In genomic region chr7:139299424-139299823, GRCm38 (mm10) we compare ENCODE assay signal across 9 mouse cellular contexts. TPM values are rescaled to one million over a fixed set of nuclear protein-coding genes. Genes with fewer than 3 reads are reported as not detected.
DNase-seq lines count a peak whose midpoint lies in the region; ATAC-seq and TF ChIP-seq lines count a peak whose summit lies in the region.
"Had no signal": no experiment of that assay in that cellular context is flagged by ENCODE, and none has a peak within 500 bp of the region (broad histone marks: within the 10 kb centered on the region; RNA-seq: fewer than 3 reads in every experiment).

No protein-coding gene starts in this region.

- 14% methylated on average over 8 of the region's 8 CpGs for WGBS in forebrain, embryonic 16.5 days
- 21% methylated on average over 8 of the region's 8 CpGs for WGBS in hindbrain, embryonic 16.5 days

- H3K4me1 ChIP-seq in MEL (ENCODE audit: control insufficient read depth in 1 of 2, insufficient read depth in 2 of 2, low read length in 2 of 2), result peaks cover 2 to 18% of the 10 kb centered on the region in 2 experiments; a peak in 3 of 4 replicates
- H3K4me1 ChIP-seq in forebrain, embryonic 16.5 days (replicated peaks; ENCODE audit: control insufficient read depth, insufficient read depth, low read length), result 0 out of 2 replicates have a peak, but pooled peaks cover 2% of the 10 kb centered on the region
- H3K4me1 ChIP-seq in hindbrain, embryonic 16.5 days (ENCODE audit: control insufficient read depth, insufficient read depth, low read depth, low read length), result no peaks in the 10 kb centered on the region

- H3K4me2 ChIP-seq in forebrain, embryonic 16.5 days (ENCODE audit: low read length), result no peak overlapping the region
- no peak overlapping the region for H3K4me2 ChIP-seq in hindbrain, embryonic 16.5 days (ENCODE audit: low read length)

- TF ChIP-seq CTCF in MEL (IDR thresholded peaks at IDR 0.05 in 2 of 3, conservative IDR thresholded peaks at IDR 0.05 in 1 of 3; ENCODE audit: control insufficient read depth in 1 of 3, insufficient read depth in 1 of 3, low read depth in 2 of 3, low read length in 3 of 3, poor library complexity in 1 of 3, severe bottlenecking in 1 of 3), result peak; percentile 90 to 98 (median 96)
- peak; percentile 98 for TF ChIP-seq CTCF in brain, embryonic 14.5 days (IDR thresholded peaks at IDR 0.05; ENCODE audit: borderline replicate concordance, extremely low read depth, insufficient read depth, insufficient read length)

- peak; percentile 64 for DNase-seq in MEL (ENCODE audit: low read depth, low spot score)
- peak; percentile 74 for DNase-seq in brain, embryonic 14.5 days (ENCODE audit: low read depth)
- DNase-seq in layer of hippocampus, postnatal 36 days, result peak; percentile 79 to 85
- peak; percentile 99 for DNase-seq in right cerebral cortex, postnatal 4 days
- DNase-seq in urinary bladder, postnatal 4 days (ENCODE audit: low spot score in 2 of 2), result peak; percentile 82 to 93

- no peak for TF ChIP-seq EP300 in MEL (IDR thresholded peaks at IDR 0.05; ENCODE audit: low read depth in 1 of 2, low read length in 2 of 2)

- no peak overlapping the region for H3K9ac ChIP-seq in MEL (ENCODE audit: control insufficient read depth, low read depth, low read length, poor library complexity, severe bottlenecking)
- no peak overlapping the region for H3K9ac ChIP-seq in forebrain, embryonic 16.5 days (replicated peaks; ENCODE audit: low read depth, low read length)
- H3K9ac ChIP-seq in hindbrain, embryonic 16.5 days (ENCODE audit: low read depth, low read length), result no peak overlapping the region

- no peaks in the 10 kb centered on the region for H3K9me3 ChIP-seq in MEL (replicated peaks; ENCODE audit: insufficient read depth, low read length)
- no peaks in the 10 kb centered on the region for H3K9me3 ChIP-seq in forebrain, embryonic 16.5 days (ENCODE audit: control insufficient read depth, low read length)
- H3K9me3 ChIP-seq in hindbrain, embryonic 16.5 days (ENCODE audit: control insufficient read depth, low read length), result no peaks in the 10 kb centered on the region
- H3K9me3 ChIP-seq: megakaryocyte, embryonic 14.5 days had no signal

- no peaks in the 10 kb centered on the region for H3K27me3 ChIP-seq in MEL (ENCODE audit: control insufficient read depth in 1 of 2, insufficient read depth in 2 of 2, low read length in 2 of 2)
- H3K27me3 ChIP-seq in forebrain, embryonic 16.5 days (replicated peaks; ENCODE audit: control insufficient read depth, insufficient read depth, low read length), result 0 out of 2 replicates have a peak, but pooled peaks cover 2% of the 10 kb centered on the region
- H3K27me3 ChIP-seq in hindbrain, embryonic 16.5 days (replicated peaks; ENCODE audit: control insufficient read depth, insufficient read depth, low read length), result no peaks in the 10 kb centered on the region
- H3K27me3 ChIP-seq: megakaryocyte, embryonic 14.5 days had no signal

- ATAC-seq in forebrain, embryonic 16.5 days, result peak; percentile 47
- peak; percentile 28; the same call in 1 of the 2 replicates for ATAC-seq in hindbrain, embryonic 16.5 days
- peak; percentile 61 for ATAC-seq in megakaryocyte progenitor cell, adult 5-6 weeks (replicated peaks; ENCODE audit: poor library complexity)

- H3K79me2 ChIP-seq in MEL (ENCODE audit: control insufficient read depth, insufficient read depth, low read length, poor library complexity), result no peaks in the 10 kb centered on the region

- no peak overlapping the region for H3K27ac ChIP-seq in MEL (ENCODE audit: control insufficient read depth, low read depth, low read length)
- H3K27ac ChIP-seq in forebrain, embryonic 16.5 days (ENCODE audit: low read length), result no peak overlapping the region
- H3K27ac ChIP-seq in hindbrain, embryonic 16.5 days (ENCODE audit: low read depth, low read length), result no peak overlapping the region

- H3K4me3 ChIP-seq in MEL (ENCODE audit: control insufficient read depth in 1 of 2, insufficient read depth in 1 of 2, low read depth in 2 of 2, low read length in 2 of 2), result no peak overlapping the region
- H3K4me3 ChIP-seq in forebrain, embryonic 16.5 days (replicated peaks; ENCODE audit: low read length), result no peak overlapping the region
- no peak overlapping the region for H3K4me3 ChIP-seq in hindbrain, embryonic 16.5 days (ENCODE audit: low read length)
- H3K4me3 ChIP-seq: megakaryocyte, embryonic 14.5 days had no signal

- peaks cover 0 to 11% of the 10 kb centered on the region in 2 experiments; a peak in 2 of 4 replicates for H3K36me3 ChIP-seq in MEL (ENCODE audit: control insufficient read depth in 1 of 2, insufficient read depth in 2 of 2, low read length in 2 of 2)
- H3K36me3 ChIP-seq in forebrain, embryonic 16.5 days (ENCODE audit: control insufficient read depth, insufficient read depth), result no peaks in the 10 kb centered on the region
- no peaks in the 10 kb centered on the region for H3K36me3 ChIP-seq in hindbrain, embryonic 16.5 days (ENCODE audit: control insufficient read depth, insufficient read depth, low read length)

- no peak for TF ChIP-seq POLR2A in MEL (IDR thresholded peaks at IDR 0.05; ENCODE audit: control insufficient read depth in 1 of 2, insufficient read depth in 1 of 2, low read depth in 1 of 2, low read length in 2 of 2, poor library complexity in 1 of 2)
- no peak for TF ChIP-seq POLR2A in brain, embryonic 14.5 days (IDR thresholded peaks at IDR 0.05; ENCODE audit: borderline replicate concordance, extremely low read depth, insufficient read depth, insufficient read length, poor library complexity, severe bottlenecking)

- peak; percentile 94 for TF ChIP-seq RAD21 in MEL (IDR thresholded peaks at IDR 0.05; ENCODE audit: low read depth, low read length)

TF ChIP-seq in MEL, 35 proteins besides CTCF, POLR2A, EP300 and RAD21:
- TF ChIP-seq CHD2 (IDR thresholded peaks at IDR 0.05; ENCODE audit: low read length) (no peak), ZC3H11A (IDR thresholded peaks at IDR 0.05; ENCODE audit: low read depth, low read length) (peak; percentile 88), SMC3 (IDR thresholded peaks at IDR 0.05; ENCODE audit: low read depth, low read length) (peak; percentile 95)

RNA-seq across cellular contexts. Expression of gene Pwwp2b, which starts 51.1 kb away (rescaled TPM):
- 1.2 and 1.9 TPM in 2 replicates for total RNA-seq in MEL (2012; rRNA removed)
- 1 to 10 TPM in 1 of 2 experiments, not detected in 1; 4.3 TPM for polyA plus RNA-seq in MEL (2012; ENCODE audit: insufficient read depth in 1 of 2, insufficient read length in 2 of 2, low read depth in 1 of 2, low replicate concordance in 2 of 2, missing spikeins in 1 of 2)
- 4.3 and 4.5 TPM in 2 replicates for polyA plus RNA-seq in brain, embryonic 14.5 days (2012; rRNA removed)
- polyA plus RNA-seq in forebrain, embryonic 16.5 days (2015; fragmentation: Nextera tagmentation; extraction: Ambion mirVana), result 5.9 and 7.7 TPM in 2 replicates
- polyA plus RNA-seq in hindbrain, embryonic 16.5 days (2015; fragmentation: Nextera tagmentation; extraction: Ambion mirVana), result 5.6 and 6.4 TPM in 2 replicates
- 10 to 100 TPM; 30.0 to 31.6 TPM for total RNA-seq in layer of hippocampus, postnatal 36 days (2021)
- 3.7 and 4.6 TPM in 2 replicates for total RNA-seq in megakaryocyte progenitor cell, adult 5-6 weeks (2015)
- total RNA-seq in megakaryocyte progenitor cell, adult 5-6 weeks (2017), result 2.5 and 4.7 TPM in 2 replicates
